Mouse (Mus musculus) forebrain, embryonic 12.5 days (tissue): Measurements from ENCODE around the gene Maml3. TPM values are rescaled to one million over a fixed set of nuclear protein-coding genes. Genes with fewer than 3 reads are reported as not detected.

Source experiments
- ATAC-seq: fragments of 200-750 bp; cut with Nextera tagmentation; 2 replicates; pipeline ENCODE4 v1.8.0; 2017; ENCODE audit warnings: moderate TSS enrichment; ENCODE audit not compliant: low FRiP score
- H3K27ac ChIP-seq: fragments of 300-500 bp; sonication (generic); 2 replicates; pipeline ENCODE4 v1.5.1; 2016; ENCODE audit warnings: mild to moderate bottlenecking
- H3K27me3 ChIP-seq: fragments of 300-500 bp; sonication (generic); 2 replicates; pipeline ENCODE4 v1.6.1; 2016; ENCODE audit warnings: mild to moderate bottlenecking
- H3K36me3 ChIP-seq: fragments of 300-500 bp; sonication (generic); replicated peaks from 2 replicates; pipeline ENCODE4 v1.6.1; 2016; ENCODE audit warnings: mild to moderate bottlenecking
- H3K4me1 ChIP-seq: fragments of 300-500 bp; sonication (generic); 2 replicates; pipeline ENCODE4 v1.6.1; 2016
- H3K4me2 ChIP-seq: fragments of 300-500 bp; sonication (generic); 2 replicates; pipeline ENCODE4 v1.6.1; 2016; ENCODE audit warnings: mild to moderate bottlenecking, moderate library complexity
- H3K4me3 ChIP-seq: fragments of 300-500 bp; sonication (generic); replicated peaks from 2 replicates; pipeline ENCODE4 v1.5.1; 2016; ENCODE audit warnings: mild to moderate bottlenecking
- H3K9ac ChIP-seq: fragments of 300-500 bp; sonication (generic); 2 replicates; pipeline ENCODE4 v1.6.1; 2016; ENCODE audit warnings: mild to moderate bottlenecking
- H3K9me3 ChIP-seq: fragments of 300-500 bp; sonication (generic); 2 replicates; pipeline ENCODE4 v1.6.1; 2016
- WGBS: fragments of 180-500 bp; shearing (Covaris S2); methylation state at CpG from one replicate; pipeline ENCODE4 v1.1.7; 2016; 5-methylcytosine and 5-hydroxymethylcytosine counted together
- polyA plus RNA-seq: library from polyadenylated mRNA; unstranded; fragments of >200 nt; fragmentation: Nextera tagmentation; extraction: Ambion mirVana; gene quantifications from 2 replicates; pipeline ENCODE4 v1.2.1, GENCODE M21; 2016

The Maml3 gene
- polyA plus RNA-seq, 1 experiment from 2014 or later = 7.6 TPM

- WGBS = 85% methylated on average over 10 of the region's 10 CpGs
- peaks cover 6% of the 10 kb centered on the region; the same call in 1 of the 2 replicates for H3K4me1 ChIP-seq
- H3K9me3 ChIP-seq = no peaks in the 10 kb centered on the region
- no peak overlapping the region for H3K4me3 ChIP-seq
- H3K27ac ChIP-seq = no peak overlapping the region
- no peak for ATAC-seq
- no peak overlapping the region for H3K4me2 ChIP-seq
- no peak overlapping the region for H3K9ac ChIP-seq
- H3K27me3 ChIP-seq = no peaks in the 10 kb centered on the region; the same call in 1 of the 2 replicates
- H3K36me3 ChIP-seq = no peaks in the 10 kb centered on the region
Measured at GRCm38 (mm10) chr3:51646301-51646700, 458.6 kb downstream of the Maml3 start.

GRCm38 (mm10) chr3:51645484-51645883, 459.4 kb downstream of the Maml3 start:
- Histone ChIP-seq H3K9me3 (no peaks in the 10 kb centered on the region), H3K9ac (no peak overlapping the region), H3K4me1 (peaks cover 6% of the 10 kb centered on the region; the same call in 1 of the 2 replicates), H3K27me3 (no peaks in the 10 kb centered on the region; the same call in 1 of the 2 replicates), H3K36me3 (no peaks in the 10 kb centered on the region), H3K27ac (no peak overlapping the region), H3K4me3 (no peak overlapping the region), H3K4me2 (no peak overlapping the region)
- ATAC-seq = no peak
- WGBS = 90% methylated on average over 6 of the region's 6 CpGs

- Histone ChIP-seq H3K36me3 (no peaks in the 10 kb centered on the region), H3K9me3 (no peaks in the 10 kb centered on the region), H3K4me3 (no peak overlapping the region), H3K9ac (no peak overlapping the region), H3K27me3 (no peaks in the 10 kb centered on the region), H3K4me1 (no peaks in the 10 kb centered on the region), H3K4me2 (no peak overlapping the region), H3K27ac (no peak overlapping the region)
- 97% methylated on average over 6 of the region's 6 CpGs for WGBS
- ATAC-seq = no peak
Measured at GRCm38 (mm10) chr3:51638260-51638659, 466.6 kb downstream of the Maml3 start.

- no peak for ATAC-seq
- H3K27ac ChIP-seq = no peak overlapping the region
- no peaks in the 10 kb centered on the region for H3K36me3 ChIP-seq
- no peaks in the 10 kb centered on the region for H3K9me3 ChIP-seq
- no peak overlapping the region for H3K4me2 ChIP-seq
- H3K4me3 ChIP-seq = no peak overlapping the region
- WGBS = 92% methylated on average over 6 of the region's 6 CpGs
- no peaks in the 10 kb centered on the region for H3K4me1 ChIP-seq
- H3K27me3 ChIP-seq = no peaks in the 10 kb centered on the region
- no peak overlapping the region for H3K9ac ChIP-seq
Measured at GRCm38 (mm10) chr3:51637326-51637725, 467.6 kb downstream of the Maml3 start.

GRCm38 (mm10) chr3:51636700-51637099, 468.2 kb downstream of the Maml3 start:
- no peak overlapping the region for H3K4me2 ChIP-seq
- no peak overlapping the region for H3K4me3 ChIP-seq
- H3K36me3 ChIP-seq = no peaks in the 10 kb centered on the region
- H3K27ac ChIP-seq = no peak overlapping the region
- H3K27me3 ChIP-seq = no peaks in the 10 kb centered on the region
- H3K9me3 ChIP-seq = no peaks in the 10 kb centered on the region
- no peak overlapping the region for H3K9ac ChIP-seq
- 95% methylated on average over 20 of the region's 20 CpGs for WGBS
- ATAC-seq = no peak
- H3K4me1 ChIP-seq = no peaks in the 10 kb centered on the region

- no peak for ATAC-seq
Measured at GRCm38 (mm10) chr3:51635960-51636359, 468.9 kb downstream of the Maml3 start.

More at GRCm38 (mm10) chr3:51635960-51636359, 468.9 kb downstream of the Maml3 start:
- H3K4me1 ChIP-seq = no peaks in the 10 kb centered on the region
- H3K9ac ChIP-seq = no peak overlapping the region
- H3K36me3 ChIP-seq = no peaks in the 10 kb centered on the region
- no peaks in the 10 kb centered on the region for H3K27me3 ChIP-seq
- H3K27ac ChIP-seq = no peak overlapping the region
- WGBS = 88% methylated on average over 2 of the region's 2 CpGs
- H3K4me2 ChIP-seq = no peak overlapping the region
- no peak overlapping the region for H3K4me3 ChIP-seq
- H3K9me3 ChIP-seq = peaks cover 2% of the 10 kb centered on the region; the same call in 1 of the 2 replicates

Other genes with a start within 250 kb of the Maml3 start
- gene Foxo1, start 163.3 kb upstream of the Maml3 start, polyA plus RNA-seq = 2.9 and 3.4 TPM in 2 replicates